Mouse (Mus musculus): ENCODE results near the gene Gm47189.
"Not testable (repeated sequence)": the region's sequence is repeated elsewhere in the genome, so short reads cannot be mapped to it uniquely, and the experiment has no call there.

DNA sequence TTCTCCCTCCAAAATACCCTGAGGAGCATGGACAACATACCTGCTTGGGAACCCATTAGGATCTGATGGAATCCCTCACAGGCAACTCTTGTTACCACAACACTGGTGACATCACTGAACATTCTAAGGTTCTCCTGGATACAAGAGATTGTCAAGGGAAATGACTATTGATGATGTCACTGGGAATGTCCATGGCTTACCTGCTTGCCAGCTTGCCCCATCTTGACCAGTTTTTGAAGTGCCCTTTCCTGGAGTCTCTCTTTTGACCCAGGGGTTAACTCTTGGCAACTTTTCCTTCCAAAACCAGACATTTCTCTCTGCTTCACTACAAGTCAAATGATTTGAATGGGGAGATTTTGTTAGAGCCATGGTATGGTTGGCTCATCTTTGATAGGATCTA lies at the start of gene Gm47189:
- not testable (repeated sequence) for TF ChIP-seq POLR2A, CTCF (IDR thresholded peaks at IDR 0.05; ENCODE audit: extremely low read depth, insufficient read depth, low read length)
